Mouse (Mus musculus) adrenal gland, postnatal 4 days (tissue): ENCODE data around the gene Eif2ak1. TPM values are rescaled to one million over a fixed set of nuclear protein-coding genes. Genes with fewer than 3 reads are reported as not detected.
"Not testable (repeated sequence)": the region's sequence is repeated elsewhere in the genome, so short reads cannot be mapped to it uniquely, and the experiment has no call there.

Experiments used
- DNase-seq, 2 experiments: peaks; one replicate each; pipeline ENCODE4 v3.0.0; 2021 to 2022; ENCODE audit warnings: low spot score in 2 of 2, mixed read lengths in 2 of 2
- long read RNA-seq, 2 experiments: library from polyadenylated mRNA; stranded (forward); transcript quantifications; one replicate each; pipeline ENCODE4 v2.0.0; 2021
- total RNA-seq, 2 experiments: library from RNA; stranded (reverse); gene quantifications; 2 replicates each; pipeline ENCODE4 v1.2.3; 2021

Eif2ak1 gene
- 10 to 100 TPM; 39.8 to 42.7 TPM for total RNA-seq
- long read RNA-seq, experiment 1, full-length matches to known transcripts = 25 of 36 reads
- long read RNA-seq, experiment 1, partial matches to known transcripts = 2 of 36 reads
- long read RNA-seq, experiment 1, other reads (novel, unspliced or antisense) = 9 of 36 reads
- long read RNA-seq, experiment 2, full-length matches to known transcripts = 76 of 90 reads
- long read RNA-seq, experiment 2, partial matches to known transcripts = 2 of 90 reads
- long read RNA-seq, experiment 2, other reads (novel, unspliced or antisense) = 12 of 90 reads

DNA sequence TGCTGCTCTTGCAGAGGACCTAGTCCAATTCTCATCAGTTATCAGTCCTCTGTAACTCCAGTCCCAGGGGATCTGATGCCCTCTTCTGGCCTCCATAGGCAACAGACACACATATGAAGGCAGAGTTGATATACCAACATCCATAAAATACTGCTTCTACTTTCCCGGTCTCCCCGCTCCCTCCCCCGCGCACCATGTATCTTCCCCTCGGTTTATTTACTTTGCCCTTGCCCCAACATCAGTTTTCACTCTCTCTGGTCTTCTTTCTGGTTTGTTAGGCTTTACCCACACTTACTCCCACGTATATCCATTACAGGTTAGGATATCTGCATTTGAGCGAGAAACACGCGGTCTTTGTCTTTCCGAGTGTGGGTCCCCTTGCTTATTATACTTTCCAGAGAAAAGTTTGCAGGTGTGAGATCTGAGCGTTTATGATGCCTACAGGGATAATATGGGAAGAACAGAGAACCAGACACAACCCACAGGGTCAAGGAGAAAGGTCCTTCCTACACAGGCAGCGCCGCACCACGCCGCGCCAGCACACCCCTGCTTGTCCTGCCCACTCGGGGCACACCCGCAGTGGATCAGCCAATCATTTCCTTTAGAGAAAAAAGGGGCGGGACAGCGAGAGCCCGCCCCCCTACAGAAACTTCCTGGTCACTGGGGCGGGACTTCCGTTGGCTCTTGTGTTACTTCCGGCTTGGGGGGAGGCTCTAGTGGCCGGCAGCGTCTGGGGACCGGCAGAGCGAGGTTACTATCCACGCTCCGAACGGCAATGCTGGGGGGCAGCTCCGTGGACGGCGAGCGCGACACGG, at the start of gene Eif2ak1:
Gene Eif2ak1, plus strand, starts transcription at position 673 of the 815 bp plus-strand sequence.
- peak; percentile 65 to 86 for DNase-seq

DNA sequence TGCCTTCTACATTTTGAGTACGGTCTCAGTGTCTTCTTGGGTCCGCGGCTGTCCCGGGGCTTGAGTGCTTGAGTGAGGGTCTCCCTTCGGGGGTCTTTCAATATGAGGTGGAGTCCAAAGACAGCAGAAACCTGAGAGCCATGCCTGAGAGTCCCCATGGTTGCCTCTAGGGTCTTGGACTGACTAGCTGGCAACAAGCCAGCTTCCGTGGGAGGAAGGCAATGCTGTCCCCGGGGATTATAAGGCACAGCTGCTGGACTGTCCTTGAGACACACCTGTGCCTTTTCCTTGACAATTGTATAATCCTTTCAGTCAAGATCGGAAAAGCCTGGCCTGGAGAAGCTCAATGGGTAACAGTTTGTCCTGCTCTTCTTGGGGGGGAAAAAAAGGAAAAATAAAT, 35.6 kb upstream of the Eif2ak1 start:
- DNase-seq = no peak

DNA sequence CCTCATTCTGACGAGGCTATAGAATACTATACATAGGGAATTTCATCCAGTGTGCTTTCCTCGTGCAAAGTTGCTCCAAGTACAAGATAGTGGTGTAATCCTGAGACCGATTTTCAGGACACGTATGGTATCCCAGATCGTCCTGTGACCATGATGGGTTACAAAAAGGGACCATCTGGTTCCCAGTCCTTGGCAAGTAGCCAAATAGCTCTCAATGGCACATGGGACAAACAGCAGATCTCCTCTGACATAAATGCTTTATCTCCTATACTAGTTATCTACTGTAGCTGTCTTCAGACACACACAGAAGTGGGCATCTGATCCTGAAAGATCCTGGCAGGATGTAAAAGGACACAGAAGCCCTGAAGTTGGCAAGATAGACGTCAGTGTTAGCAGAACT, 32.2 kb upstream of the Eif2ak1 start:
- DNase-seq = no peak

DNA sequence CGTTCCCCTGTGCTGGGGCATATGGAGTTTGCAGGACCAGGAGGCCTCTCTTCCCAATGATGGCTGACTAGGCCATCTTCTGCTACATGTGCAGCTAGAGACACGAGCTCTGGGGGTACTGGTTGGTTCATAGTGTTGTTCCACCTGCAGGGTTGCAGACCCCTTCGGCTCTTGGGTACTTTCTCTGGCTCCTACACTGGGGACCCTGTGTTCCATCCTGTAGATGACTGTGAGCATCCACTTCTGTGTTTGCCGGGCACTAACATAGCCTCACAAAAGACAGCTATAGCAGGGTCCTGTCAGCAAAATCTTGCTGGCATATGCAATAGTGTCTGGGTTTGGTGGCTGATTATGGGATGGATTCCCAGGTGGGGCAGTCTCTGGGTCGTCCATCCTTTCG, 16.4 kb upstream of the Eif2ak1 start:
- DNase-seq = not testable (repeated sequence)

DNA sequence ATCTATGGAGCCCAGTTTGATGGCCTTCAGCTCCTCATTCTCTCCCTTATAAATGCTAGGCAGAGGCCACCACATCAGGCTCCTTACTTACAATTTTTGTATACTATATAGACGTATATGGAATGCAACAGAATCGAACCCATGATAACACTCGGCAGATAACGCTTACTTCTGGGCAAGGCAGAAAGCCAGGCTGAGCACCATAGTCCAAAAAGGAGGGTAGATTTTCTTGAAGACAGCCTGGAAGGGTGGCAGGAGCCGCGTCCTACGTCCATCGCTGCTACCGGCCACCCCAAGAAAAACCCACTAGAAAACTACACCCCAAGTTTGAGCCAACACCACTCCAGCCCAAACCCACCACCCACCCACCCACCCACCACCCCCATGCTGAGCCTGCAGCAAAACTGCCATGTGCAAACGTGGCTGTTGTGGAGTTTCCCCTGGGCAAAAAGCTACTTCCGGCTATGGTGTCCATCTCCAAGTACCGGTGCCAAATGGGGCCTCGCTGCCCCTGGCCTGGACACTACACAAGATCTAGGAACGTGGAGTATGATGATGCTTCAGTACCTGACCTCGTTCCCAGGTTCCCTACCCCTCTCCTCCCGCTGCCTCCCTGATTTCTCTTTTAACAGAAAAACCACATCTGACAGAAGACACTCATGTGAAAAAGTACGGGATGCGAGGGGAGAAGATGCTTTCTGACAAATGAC, 13.4 kb upstream of the Eif2ak1 start:
- no peak for DNase-seq

DNA sequence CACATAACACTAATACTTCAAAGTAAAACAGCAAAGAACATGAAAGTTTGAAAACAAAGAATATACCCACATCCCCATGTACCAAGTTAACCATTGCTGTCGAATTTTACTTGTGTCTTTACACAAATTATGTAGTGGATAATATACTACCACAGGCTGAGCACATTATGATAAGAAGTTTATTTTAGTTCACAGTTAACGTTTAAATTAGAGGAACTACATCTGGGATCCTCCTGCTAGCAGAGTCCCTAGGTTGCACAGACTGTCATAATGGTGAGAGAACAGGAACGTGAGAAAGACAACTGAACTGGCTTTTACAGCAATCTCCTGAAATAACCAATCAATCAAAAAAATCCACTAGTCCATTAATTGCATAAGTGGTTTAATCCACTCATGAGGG, 10.3 kb upstream of the Eif2ak1 start:
- DNase-seq = no peak

DNA sequence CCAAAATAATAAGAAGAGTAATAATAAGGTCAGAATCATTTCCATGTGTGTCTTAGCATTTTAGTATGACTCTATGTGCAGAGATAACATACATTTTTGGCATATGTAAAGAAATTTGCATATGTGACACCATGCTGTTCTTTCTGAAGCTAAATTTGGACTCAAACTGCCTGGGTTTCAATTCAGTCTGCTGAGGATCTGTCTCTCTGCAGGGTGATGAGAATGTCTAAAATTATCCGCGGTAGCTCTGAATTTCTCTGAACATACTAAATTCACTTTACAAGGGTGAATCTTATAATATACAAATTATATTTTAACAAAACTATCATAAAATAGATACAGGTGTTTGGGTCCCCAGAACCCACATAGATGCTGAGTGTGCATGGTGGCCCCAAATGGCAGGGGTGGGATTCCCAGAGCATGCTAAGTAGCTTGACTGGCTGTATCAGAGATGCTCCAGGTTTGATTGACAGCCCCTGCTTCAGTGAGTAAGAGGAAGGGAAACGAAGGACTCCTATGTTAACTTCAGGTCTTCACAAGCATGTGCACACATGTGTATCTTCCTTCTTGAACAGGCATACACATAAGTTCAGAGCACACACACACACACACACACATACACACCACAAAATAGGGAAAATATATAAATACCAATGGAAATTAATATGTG, 8.0 kb upstream of the Eif2ak1 start:
- no peak for DNase-seq

DNA sequence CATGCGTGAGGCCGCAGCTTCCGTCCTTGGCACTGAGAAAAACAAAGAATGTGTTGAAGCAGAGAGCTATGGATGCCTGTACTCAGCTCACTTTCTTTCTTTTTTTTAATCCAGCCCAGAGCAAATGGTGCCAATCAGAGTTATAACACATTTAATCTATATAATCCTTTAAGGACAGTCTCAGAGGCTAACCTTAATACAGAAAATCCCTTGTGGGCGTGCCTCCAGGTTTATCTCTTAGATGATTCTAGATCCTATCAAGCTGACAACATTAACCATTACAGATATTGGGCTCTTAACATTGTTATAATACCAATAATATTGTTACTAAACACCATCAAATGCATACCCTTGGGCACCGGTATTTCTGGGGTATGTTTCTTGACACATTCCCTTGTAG, 5.9 kb upstream of the Eif2ak1 start:
- no peak for DNase-seq

DNA sequence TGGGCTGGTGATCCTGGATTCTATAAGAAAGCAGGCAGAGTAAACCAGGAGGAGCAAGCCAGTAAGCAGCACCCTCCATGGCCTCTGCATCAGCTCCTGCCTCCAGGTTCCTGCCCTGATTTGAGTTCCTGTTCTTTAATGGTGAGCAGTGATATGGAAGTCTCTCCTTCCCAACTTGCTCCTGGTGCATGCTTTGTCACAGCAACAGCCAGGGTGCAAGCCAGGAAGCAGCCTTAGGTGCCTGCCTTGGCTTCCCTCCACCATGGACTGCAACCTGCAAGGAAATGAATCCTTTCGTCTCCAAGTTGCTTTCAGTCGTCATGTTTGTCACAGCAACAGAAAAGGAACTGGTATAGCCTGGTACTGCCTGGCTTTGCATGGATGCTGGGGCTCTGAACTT, 3.0 kb upstream of the Eif2ak1 start:
- DNase-seq = no peak

DNA sequence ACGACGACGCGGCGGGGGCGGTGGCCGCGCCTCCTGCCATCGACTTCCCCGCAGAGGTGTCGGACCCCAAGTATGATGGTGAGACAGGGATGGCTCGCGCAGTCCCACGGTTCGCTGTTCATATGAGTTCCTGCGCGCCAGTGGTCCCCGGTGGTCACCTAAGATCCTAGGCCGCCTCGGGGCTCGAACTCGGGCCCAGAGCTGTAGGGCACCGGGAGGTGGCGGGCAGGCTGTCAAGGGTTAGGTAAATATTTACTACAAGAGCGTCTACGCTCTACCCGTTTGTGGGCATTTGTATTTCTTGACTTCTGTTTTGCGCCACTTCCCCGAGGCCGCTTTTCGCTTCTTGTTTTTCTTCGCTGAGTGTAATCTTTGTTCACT, 333 bp downstream of the Eif2ak1 start:
- DNase-seq = no peak

DNA sequence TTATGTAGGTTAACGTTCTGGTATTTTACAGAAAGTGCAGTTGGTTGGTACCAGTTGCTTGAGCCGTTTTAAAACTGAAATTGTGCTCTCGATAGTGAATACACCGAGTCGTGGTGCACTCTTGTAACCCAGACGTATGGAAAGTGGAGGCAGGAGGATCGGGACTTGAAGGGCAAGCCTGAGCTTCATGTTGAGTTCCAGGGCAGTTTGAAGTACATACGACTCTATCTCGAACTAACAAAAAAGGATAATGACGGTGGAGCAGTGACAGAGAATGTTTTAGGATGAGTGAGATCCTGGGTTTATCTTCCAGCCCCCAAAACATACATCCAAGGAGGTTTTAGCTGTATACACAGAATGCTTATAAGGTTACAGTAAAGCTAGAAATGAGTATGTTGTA, 873 bp downstream of the Eif2ak1 start:
- DNase-seq = no peak

DNA sequence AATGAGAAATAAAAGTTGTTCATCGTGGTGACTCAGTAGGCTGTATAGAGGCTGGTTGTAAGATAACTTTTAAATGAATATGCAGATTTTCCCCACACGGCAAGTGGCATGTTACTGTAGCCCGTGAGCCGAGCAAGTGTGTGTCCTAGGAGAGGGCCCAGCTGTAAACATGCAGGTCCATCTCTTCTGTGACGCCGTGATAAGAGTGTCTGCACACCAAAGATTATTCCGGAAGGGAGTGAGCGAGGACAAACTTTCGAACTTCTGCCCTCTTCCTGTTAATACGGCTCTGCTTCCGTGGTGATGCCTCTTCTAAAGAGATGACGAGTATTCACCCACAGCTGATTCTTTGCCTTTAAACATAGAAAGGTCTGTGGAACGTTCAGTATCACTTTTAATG, 1.4 kb downstream of the Eif2ak1 start:
- no peak for DNase-seq

DNA sequence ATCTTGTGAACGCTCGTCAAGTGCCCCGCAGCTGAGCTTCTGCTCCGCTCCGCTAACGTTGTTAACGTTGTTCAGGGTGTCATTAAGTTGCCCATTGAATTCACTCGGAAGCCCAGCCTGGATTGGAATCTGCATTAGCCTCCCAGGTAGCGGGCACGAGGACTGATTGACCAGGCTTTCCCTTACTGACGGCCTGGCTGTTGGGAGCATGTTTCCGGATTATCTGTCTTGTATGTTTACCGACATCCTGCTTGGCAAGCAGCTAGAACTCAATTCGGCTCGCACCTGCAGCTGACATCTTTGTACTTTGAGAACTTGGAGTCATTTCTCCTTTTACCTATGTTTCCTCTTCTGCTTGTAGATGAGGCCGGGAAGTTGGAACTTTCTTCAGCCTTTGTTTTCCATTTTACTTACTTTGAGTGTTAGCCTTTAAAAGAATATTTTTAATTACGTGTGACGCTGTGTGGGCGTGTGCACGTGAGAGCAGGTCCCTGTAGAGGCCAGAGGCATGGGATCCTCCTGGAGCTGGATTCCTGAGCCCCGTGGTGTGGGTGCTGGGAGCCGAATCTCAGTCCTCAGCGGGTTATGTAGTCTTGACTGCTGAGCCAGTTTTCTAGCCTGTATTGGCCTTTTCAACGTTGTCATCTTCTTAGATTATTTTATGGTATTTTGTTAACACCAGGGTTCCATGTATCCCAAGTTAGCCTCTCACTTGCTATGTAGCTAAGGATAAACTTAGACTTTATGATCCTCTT, 2.5 kb downstream of the Eif2ak1 start:
- no peak for DNase-seq

DNA sequence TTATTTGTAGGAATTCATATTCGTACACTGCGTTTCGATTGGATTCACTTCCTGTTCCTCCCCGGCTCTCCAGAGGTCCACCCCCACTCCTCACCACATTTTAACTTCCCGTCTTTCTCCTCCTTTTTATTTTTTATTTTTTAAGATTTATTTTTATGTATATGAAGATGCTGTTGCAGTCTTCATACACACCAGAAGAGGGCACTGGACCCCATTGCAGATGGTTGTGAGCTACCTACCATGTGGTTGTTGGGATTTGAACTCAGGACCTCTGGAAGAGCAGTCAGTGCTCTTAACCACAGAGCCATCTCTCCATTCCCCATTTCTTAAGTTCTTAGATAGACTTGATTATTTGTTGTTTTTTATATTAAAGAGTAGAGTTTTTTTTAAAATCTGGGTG, 3.2 kb downstream of the Eif2ak1 start:
- no peak for DNase-seq

DNA sequence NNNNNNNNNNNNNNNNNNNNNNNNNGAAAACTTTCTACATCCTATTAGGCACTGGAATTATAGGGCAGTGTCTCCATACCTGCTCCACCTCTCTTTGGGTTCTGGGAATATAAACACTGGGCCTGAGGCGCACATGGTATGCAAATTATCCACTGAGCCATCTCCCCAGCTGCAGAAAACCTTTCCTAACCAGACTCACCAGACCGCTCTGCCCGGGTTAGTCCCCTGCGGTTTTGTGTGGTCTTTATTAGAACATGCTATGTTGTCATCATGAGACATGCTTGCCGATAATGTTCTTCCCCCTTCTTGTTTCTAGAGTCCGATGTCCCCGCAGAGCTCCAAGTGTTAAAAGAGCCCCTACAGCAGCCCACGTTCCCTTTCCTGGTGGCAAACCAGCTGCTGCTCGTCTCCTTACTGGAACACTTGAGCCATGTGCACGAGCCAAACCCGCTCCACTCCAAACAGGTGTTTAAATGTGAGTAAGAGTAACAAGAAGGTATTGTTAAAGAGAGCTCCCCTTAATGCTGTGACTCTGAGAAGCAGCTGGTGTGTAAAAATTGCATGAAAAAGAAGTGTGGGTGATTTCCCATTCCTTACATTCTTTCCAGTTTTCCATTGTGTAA, 54.1 kb downstream of the Eif2ak1 start:
- DNase-seq = no peak

DNA sequence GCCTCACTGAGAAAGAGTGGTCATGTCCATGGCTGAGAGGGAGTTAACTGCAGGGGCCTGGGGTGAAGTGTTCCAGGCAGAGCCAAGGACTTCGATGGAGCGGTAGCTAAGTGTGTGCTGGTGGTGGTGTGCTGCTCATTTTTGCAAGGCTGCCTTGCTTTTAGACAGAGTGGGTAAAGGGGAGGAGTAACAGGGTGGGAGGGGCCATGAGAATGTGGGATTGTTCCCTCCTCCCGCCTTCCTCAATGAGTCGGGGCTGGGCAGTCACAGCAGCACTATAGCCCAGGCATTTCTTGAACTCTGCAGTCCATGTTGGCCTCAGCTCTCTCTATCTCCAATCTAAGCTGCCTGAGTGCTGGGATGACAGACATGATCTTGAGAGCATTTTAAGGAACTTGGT, 57.0 kb downstream of the Eif2ak1 start:
- no peak for DNase-seq

DNA sequence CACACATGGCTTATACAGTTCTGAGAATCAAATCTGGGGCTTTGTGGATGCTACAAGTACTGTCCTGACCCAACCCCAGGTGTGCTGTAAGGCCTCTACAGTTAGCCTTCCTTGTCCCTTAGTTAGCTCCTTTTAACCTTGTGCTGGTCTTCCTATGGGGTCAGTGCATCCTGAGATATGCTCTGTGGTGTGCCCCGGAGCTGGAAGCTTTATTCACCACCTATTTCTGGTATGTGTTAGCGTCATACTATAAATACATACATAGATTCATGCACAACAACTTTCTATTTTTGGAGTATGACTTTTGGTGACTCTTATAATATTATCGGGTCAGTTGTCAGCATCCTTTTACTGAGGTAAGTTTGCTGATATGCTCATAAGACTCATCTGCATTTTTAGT, 67.7 kb downstream of the Eif2ak1 start:
- no peak for DNase-seq

DNA sequence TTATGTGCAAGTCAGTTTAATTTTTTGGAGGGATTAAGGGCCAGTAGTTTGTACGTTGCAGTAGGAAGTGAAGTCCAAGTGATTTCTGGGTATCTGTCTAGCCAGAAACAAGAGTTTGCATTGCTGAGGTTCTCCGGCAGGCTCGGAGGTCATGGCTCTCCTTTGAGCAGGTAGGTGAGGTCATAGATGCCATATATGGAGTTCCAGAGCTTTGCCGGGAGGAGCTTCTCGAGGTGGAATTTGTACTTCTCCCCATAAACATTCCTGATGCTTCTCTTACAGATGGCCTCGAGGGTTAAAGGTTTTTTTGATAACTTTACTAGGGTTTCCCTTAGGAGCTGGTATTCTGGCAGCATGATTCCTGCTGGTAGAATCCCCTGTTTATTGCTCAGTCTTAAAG, 73.2 kb downstream of the Eif2ak1 start:
- no peak for DNase-seq

DNA sequence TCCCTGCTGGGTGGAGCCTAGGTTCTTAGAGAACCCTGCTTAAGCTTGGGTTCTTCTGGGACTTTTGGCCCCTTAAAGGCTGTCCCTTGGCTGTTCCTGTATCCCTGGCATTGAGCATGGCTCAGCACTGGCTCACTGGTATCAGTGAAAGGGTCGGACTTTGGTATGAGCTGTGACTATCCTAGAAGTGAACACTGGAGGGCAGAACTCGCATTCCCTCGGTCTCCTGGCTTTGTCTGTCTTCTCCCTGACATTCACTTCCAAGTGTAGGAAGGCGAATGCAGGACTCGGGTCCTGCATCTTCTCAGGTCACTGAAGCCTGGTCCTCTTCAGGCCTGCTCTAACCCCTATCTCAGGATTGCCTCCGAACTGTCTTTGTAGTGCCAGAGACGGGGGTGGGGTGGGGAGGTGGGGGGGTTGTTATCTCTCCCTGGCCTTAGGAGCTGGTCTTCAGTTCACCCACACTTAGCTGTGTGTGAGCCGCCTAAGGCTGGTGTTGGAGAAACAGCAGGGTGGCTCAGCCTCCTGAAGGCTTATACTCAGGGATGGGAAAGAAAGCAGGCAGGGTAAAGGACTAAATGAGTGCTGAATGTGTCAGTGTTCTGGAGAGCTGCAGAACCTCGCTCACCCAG, 74.8 kb downstream of the Eif2ak1 start:
- no peak for DNase-seq

DNA sequence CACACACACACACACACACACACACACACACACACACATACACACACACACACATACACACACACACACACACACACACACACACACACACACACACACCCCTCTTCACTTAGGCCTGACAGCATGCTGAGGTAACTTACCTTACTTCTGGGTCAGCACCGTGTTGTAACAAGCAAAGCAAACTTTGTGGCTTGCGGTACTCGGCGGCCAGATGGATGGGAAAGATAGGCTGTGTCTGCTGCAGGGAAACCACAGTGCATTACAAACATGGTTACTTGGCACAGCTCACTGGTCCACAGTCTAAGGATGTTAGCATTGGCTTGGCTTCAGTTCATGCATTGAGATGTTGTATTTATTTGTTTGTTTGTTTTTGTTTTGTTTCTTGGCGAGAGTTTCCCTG, 75.8 kb downstream of the Eif2ak1 start:
- DNase-seq = no peak
